Mouse (Mus musculus): ENCODE data around the gene Ntn3. TPM values are rescaled to one million over a fixed set of nuclear protein-coding genes. Genes with fewer than 3 reads are reported as not detected.
A peak's percentile ranks its signal among the peaks of the same experiment; 100 is the strongest.

The Ntn3 gene
- polyA plus RNA-seq, 1 experiment, result 1.3 TPM

DNA sequence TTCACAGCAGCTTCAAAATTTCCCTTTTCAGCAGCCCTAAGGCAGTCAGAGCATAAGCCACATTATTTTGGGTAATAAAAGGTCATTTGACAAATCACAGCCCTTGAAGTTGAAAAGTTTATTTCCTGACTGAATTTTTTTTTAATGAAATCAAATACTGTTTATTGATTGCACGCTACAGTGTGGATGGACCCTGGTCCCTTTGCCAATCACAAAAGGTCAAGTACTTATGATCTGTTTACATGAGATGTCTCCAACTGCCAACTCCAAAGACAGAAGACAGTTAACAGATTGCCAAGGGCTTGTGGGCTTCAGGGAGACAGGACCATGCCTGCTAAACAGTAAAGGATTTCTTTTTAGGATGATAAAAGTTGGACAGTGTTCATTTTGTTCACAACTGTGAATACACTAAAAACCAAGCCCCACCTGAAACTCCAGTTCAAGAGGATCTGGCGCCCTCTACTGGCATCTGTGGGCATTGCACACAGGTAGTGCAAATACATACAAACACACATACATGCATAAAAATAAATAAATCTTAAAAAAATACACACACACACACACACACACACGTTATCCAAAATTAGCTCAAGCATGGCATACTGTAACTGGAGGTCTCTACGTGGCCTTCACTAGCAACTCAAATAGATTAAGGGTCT, 34.1 kb upstream of the Ntn3 start:
- Histone ChIP-seq H3K27ac (ENCODE audit: insufficient read depth, low read depth, low read length) (no peak overlapping the region), H3K27me3 (ENCODE audit: control insufficient read depth, insufficient read depth, low read length) (no peaks in the 10 kb centered on the region), H3K4me1 (ENCODE audit: control insufficient read depth, insufficient read depth, insufficient read length, low read length) (no peaks in the 10 kb centered on the region), H3K36me3 (ENCODE audit: control insufficient read depth, insufficient read depth, low read length) (peaks cover 39% of the 10 kb centered on the region), H3K4me3 (ENCODE audit: low read depth, low read length) (no peak overlapping the region)
- WGBS, result 87% methylated on average over 4 of the region's 4 CpGs
- no peak for TF ChIP-seq POLR2A (IDR thresholded peaks at IDR 0.05; ENCODE audit: low read depth, low read length)
- peak; percentile 50; the same call in 1 of the 2 replicates for TF ChIP-seq CTCF (IDR thresholded peaks at IDR 0.05; ENCODE audit: extremely low read depth, insufficient read length, insufficient replicate concordance, low read depth, low read length)

- peaks cover 37% of the 10 kb centered on the region for H3K36me3 ChIP-seq (ENCODE audit: control insufficient read depth, insufficient read depth, low read length)
- H3K27me3 ChIP-seq (ENCODE audit: control insufficient read depth, insufficient read depth, low read length), result no peaks in the 10 kb centered on the region
- H3K4me3 ChIP-seq (ENCODE audit: low read depth, low read length), result no peak overlapping the region
- 93% methylated on average over 7 of the region's 7 CpGs for WGBS
- no peak overlapping the region for H3K27ac ChIP-seq (ENCODE audit: insufficient read depth, low read depth, low read length)
- no peaks in the 10 kb centered on the region for H3K4me1 ChIP-seq (ENCODE audit: control insufficient read depth, insufficient read depth, insufficient read length, low read length)
- TF ChIP-seq CTCF (IDR thresholded peaks at IDR 0.05; ENCODE audit: extremely low read depth, insufficient read length, insufficient replicate concordance, low read depth, low read length), result no peak
- no peak for TF ChIP-seq POLR2A (IDR thresholded peaks at IDR 0.05; ENCODE audit: low read depth, low read length)
These were observed 27.6 kb upstream of the Ntn3 start for GRCm38 (mm10) chr17:24236921-24237320.

DNA sequence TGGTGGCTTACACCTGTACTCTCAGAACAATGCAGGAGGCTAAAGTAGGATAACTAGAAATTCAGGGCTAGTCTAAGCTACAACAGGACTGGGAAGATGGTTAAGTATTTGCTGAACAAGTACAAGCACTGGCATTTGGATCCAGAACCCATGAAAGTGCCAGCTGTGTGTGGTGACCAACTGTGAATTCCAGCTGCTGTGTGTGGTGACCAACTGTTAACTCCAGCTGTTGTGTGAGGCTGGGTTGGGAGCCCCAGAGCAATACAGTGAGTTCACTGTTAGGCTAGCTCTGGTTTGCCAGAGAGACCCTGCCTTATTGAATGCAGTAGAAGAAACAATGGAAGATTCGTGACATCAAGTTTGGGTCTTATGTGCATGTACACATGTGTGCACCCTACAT, 27.1 kb upstream of the Ntn3 start:
- no peak for TF ChIP-seq CTCF (IDR thresholded peaks at IDR 0.05; ENCODE audit: extremely low read depth, insufficient read length, insufficient replicate concordance, low read depth, low read length)
- no peak for TF ChIP-seq POLR2A (IDR thresholded peaks at IDR 0.05; ENCODE audit: low read depth, low read length)
- Histone ChIP-seq H3K36me3 (ENCODE audit: control insufficient read depth, insufficient read depth, low read length) (peaks cover 35% of the 10 kb centered on the region), H3K4me3 (ENCODE audit: low read depth, low read length) (no peak overlapping the region), H3K27me3 (ENCODE audit: control insufficient read depth, insufficient read depth, low read length) (no peaks in the 10 kb centered on the region), H3K4me1 (ENCODE audit: control insufficient read depth, insufficient read depth, insufficient read length, low read length) (no peaks in the 10 kb centered on the region), H3K27ac (ENCODE audit: insufficient read depth, low read depth, low read length) (no peak overlapping the region)
- 100% methylated on average over 1 of the region's 1 CpGs for whole genome bisulfite sequencing

- WGBS, result 85% methylated on average over 7 of the region's 7 CpGs
- no peak for TF ChIP-seq POLR2A (IDR thresholded peaks at IDR 0.05; ENCODE audit: low read depth, low read length)
- peaks cover 24% of the 10 kb centered on the region for H3K36me3 ChIP-seq (ENCODE audit: control insufficient read depth, insufficient read depth, low read length)
- no peak overlapping the region for H3K27ac ChIP-seq (ENCODE audit: insufficient read depth, low read depth, low read length)
- H3K4me1 ChIP-seq (ENCODE audit: control insufficient read depth, insufficient read depth, insufficient read length, low read length), result no peaks in the 10 kb centered on the region
- no peak overlapping the region for H3K4me3 ChIP-seq (ENCODE audit: low read depth, low read length)
- H3K27me3 ChIP-seq (ENCODE audit: control insufficient read depth, insufficient read depth, low read length), result no peaks in the 10 kb centered on the region
These were observed 18.6 kb upstream of the Ntn3 start for GRCm38 (mm10) chr17:24227941-24228340.

DNA sequence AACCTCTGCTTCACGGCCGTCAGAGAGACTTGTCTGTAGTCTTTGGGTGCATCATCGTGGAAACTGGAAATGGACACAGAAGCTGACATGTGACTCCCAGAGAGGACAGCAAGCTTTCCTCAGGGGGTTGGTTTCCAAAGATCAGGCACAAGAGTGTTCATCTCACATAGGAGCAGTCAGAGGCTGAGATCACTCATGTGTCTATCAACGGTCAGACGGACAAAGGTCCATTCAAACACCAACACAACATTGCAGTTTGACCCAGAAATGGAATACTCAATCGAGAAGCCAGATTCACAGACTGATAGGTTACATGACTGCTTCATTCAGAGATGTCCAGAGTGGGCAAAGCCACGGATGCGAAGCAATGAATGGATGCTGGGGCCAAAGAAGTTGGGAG, 17.4 kb upstream of the Ntn3 start:
- no peaks in the 10 kb centered on the region for H3K4me1 ChIP-seq (ENCODE audit: control insufficient read depth, insufficient read depth, insufficient read length, low read length)
- H3K4me3 ChIP-seq (ENCODE audit: low read depth, low read length), result no peak overlapping the region
- TF ChIP-seq CTCF (IDR thresholded peaks at IDR 0.05; ENCODE audit: extremely low read depth, insufficient read length, insufficient replicate concordance, low read depth, low read length) (no peak), POLR2A (IDR thresholded peaks at IDR 0.05; ENCODE audit: low read depth, low read length) (no peak)
- no peak overlapping the region for H3K27ac ChIP-seq (ENCODE audit: insufficient read depth, low read depth, low read length)
- peaks cover 19% of the 10 kb centered on the region for H3K36me3 ChIP-seq (ENCODE audit: control insufficient read depth, insufficient read depth, low read length)
- WGBS, result 88% methylated on average over 8 of the region's 8 CpGs
- no peaks in the 10 kb centered on the region for H3K27me3 ChIP-seq (ENCODE audit: control insufficient read depth, insufficient read depth, low read length)

- no peak overlapping the region for H3K4me3 ChIP-seq (ENCODE audit: low read depth, low read length)
- no peak overlapping the region for H3K27ac ChIP-seq (ENCODE audit: insufficient read depth, low read depth, low read length)
- WGBS, result 93% methylated on average over 5 of the region's 5 CpGs
- TF ChIP-seq CTCF (IDR thresholded peaks at IDR 0.05; ENCODE audit: extremely low read depth, insufficient read length, insufficient replicate concordance, low read depth, low read length) (no peak), POLR2A (IDR thresholded peaks at IDR 0.05; ENCODE audit: low read depth, low read length) (no peak)
- H3K4me1 ChIP-seq (ENCODE audit: control insufficient read depth, insufficient read depth, insufficient read length, low read length), result peaks cover 4% of the 10 kb centered on the region; the same call in 1 of the 2 replicates
- H3K27me3 ChIP-seq (ENCODE audit: control insufficient read depth, insufficient read depth, low read length), result no peaks in the 10 kb centered on the region
- peaks cover 16% of the 10 kb centered on the region for H3K36me3 ChIP-seq (ENCODE audit: control insufficient read depth, insufficient read depth, low read length)
These were observed 16.5 kb upstream of the Ntn3 start for GRCm38 (mm10) chr17:24225851-24226250.

GRCm38 (mm10) chr17:24224741-24225140, 15.4 kb upstream of the Ntn3 start:
- Histone ChIP-seq H3K4me3 (ENCODE audit: low read depth, low read length) (no peak overlapping the region), H3K27me3 (ENCODE audit: control insufficient read depth, insufficient read depth, low read length) (no peaks in the 10 kb centered on the region), H3K4me1 (ENCODE audit: control insufficient read depth, insufficient read depth, insufficient read length, low read length) (peaks cover 9% of the 10 kb centered on the region), H3K27ac (ENCODE audit: insufficient read depth, low read depth, low read length) (no peak overlapping the region), H3K36me3 (ENCODE audit: control insufficient read depth, insufficient read depth, low read length) (peaks cover 16% of the 10 kb centered on the region)
- WGBS, result 86% methylated on average over 10 of the region's 10 CpGs
- TF ChIP-seq CTCF (IDR thresholded peaks at IDR 0.05; ENCODE audit: extremely low read depth, insufficient read length, insufficient replicate concordance, low read depth, low read length) (no peak), POLR2A (IDR thresholded peaks at IDR 0.05; ENCODE audit: low read depth, low read length) (no peak)

All from small intestine, adult 2 months (tissue).